Mouse (Mus musculus): ENCODE results near the gene Ufsp1. TPM values are rescaled to one million over a fixed set of nuclear protein-coding genes. Genes with fewer than 3 reads are reported as not detected.

Gene Ufsp1
- polyA plus RNA-seq, 1 experiment from 2014 or later, result 9.6 TPM

- under 1% methylated on average over 55 of the region's 65 CpGs for WGBS
- H3K4me1 ChIP-seq, result peaks cover 55% of the 10 kb centered on the region
- peaks cover 62% of the 10 kb centered on the region for H3K27me3 ChIP-seq (ENCODE audit: low read depth, poor library complexity, severe bottlenecking)
- peak overlapping the region; percentile 74 for H3K27ac ChIP-seq (replicated peaks)
- H3K9me3 ChIP-seq (replicated peaks), result peaks cover 5% of the 10 kb centered on the region; the same call in 1 of the 2 replicates
- peak overlapping the region; percentile 61 for H3K4me3 ChIP-seq
- peak; percentile 53 for DNase-seq (ENCODE audit: low spot score)
- H3K36me3 ChIP-seq, result no peaks in the 10 kb centered on the region
These were observed 6.3 kb upstream of the Ufsp1 start for GRCm38 (mm10) chr5:137287953-137288743.

- peak overlapping the region; percentile 74 for H3K27ac ChIP-seq (replicated peaks)
- DNase-seq (ENCODE audit: low spot score), result peak; percentile 63
- no peaks in the 10 kb centered on the region for H3K36me3 ChIP-seq
- 0 out of 2 replicates have a peak, but pooled peaks cover 4% of the 10 kb centered on the region for H3K9me3 ChIP-seq (replicated peaks)
- peak overlapping the region; percentile 61 for H3K4me3 ChIP-seq
- H3K27me3 ChIP-seq (ENCODE audit: low read depth, poor library complexity, severe bottlenecking), result peaks cover 63% of the 10 kb centered on the region
- peaks cover 62% of the 10 kb centered on the region for H3K4me1 ChIP-seq
- WGBS, result 3% methylated on average over 25 of the region's 25 CpGs
These were observed 5.4 kb upstream of the Ufsp1 start for GRCm38 (mm10) chr5:137288999-137289470.

GRCm38 (mm10) chr5:137289591-137290365 lies 4.7 kb upstream of the Ufsp1 start:
- 55% methylated on average over 13 of the region's 13 CpGs for WGBS
- Histone ChIP-seq H3K36me3 (peaks cover under 1% of the 10 kb centered on the region; the same call in 1 of the 2 replicates), H3K27me3 (ENCODE audit: low read depth, poor library complexity, severe bottlenecking) (peaks cover 63% of the 10 kb centered on the region), H3K27ac (replicated peaks) (peak overlapping the region; percentile 74), H3K4me1 (peaks cover 70% of the 10 kb centered on the region), H3K9me3 (replicated peaks) (no peaks in the 10 kb centered on the region), H3K4me3 (peak overlapping the region; percentile 61)
- DNase-seq (ENCODE audit: low spot score), result no peak

GRCm38 (mm10) chr5:137290677-137291076 lies 3.8 kb upstream of the Ufsp1 start:
- H3K27ac ChIP-seq (replicated peaks), result peak overlapping the region; percentile 49; the same call in 1 of the 2 replicates
- peaks cover 10% of the 10 kb centered on the region for H3K36me3 ChIP-seq
- peaks cover 63% of the 10 kb centered on the region for H3K27me3 ChIP-seq (ENCODE audit: low read depth, poor library complexity, severe bottlenecking)
- no peaks in the 10 kb centered on the region for H3K9me3 ChIP-seq (replicated peaks)
- peak overlapping the region; percentile 61 for H3K4me3 ChIP-seq
- H3K4me1 ChIP-seq, result peaks cover 79% of the 10 kb centered on the region
- DNase-seq (ENCODE audit: low spot score), result peak; percentile 65
- 22% methylated on average over 15 of the region's 15 CpGs for WGBS

- peak overlapping the region; percentile 23; the same call in 1 of the 2 replicates for H3K4me3 ChIP-seq
- no peaks in the 10 kb centered on the region for H3K9me3 ChIP-seq (replicated peaks)
- H3K27ac ChIP-seq (replicated peaks), result no peak overlapping the region
- H3K36me3 ChIP-seq, result peaks cover 17% of the 10 kb centered on the region
- DNase-seq (ENCODE audit: low spot score), result no peak
- WGBS, result 85% methylated on average over 15 of the region's 15 CpGs
- peaks cover 63% of the 10 kb centered on the region for H3K27me3 ChIP-seq (ENCODE audit: low read depth, poor library complexity, severe bottlenecking)
- H3K4me1 ChIP-seq, result peaks cover 81% of the 10 kb centered on the region
These were observed 3.0 kb upstream of the Ufsp1 start for GRCm38 (mm10) chr5:137291381-137291926.

GRCm38 (mm10) chr5:137293282-137293681 lies 1.1 kb upstream of the Ufsp1 start:
- Histone ChIP-seq H3K9me3 (replicated peaks) (no peaks in the 10 kb centered on the region), H3K36me3 (peaks cover 36% of the 10 kb centered on the region), H3K27me3 (ENCODE audit: low read depth, poor library complexity, severe bottlenecking) (peaks cover 50% of the 10 kb centered on the region), H3K4me3 (peak overlapping the region; percentile 79), H3K27ac (replicated peaks) (peak overlapping the region; percentile 94), H3K4me1 (peaks cover 63% of the 10 kb centered on the region)
- WGBS, result 1% methylated on average over 15 of the region's 15 CpGs
- peak; percentile 74 for DNase-seq (ENCODE audit: low spot score)

GRCm38 (mm10) chr5:137294744-137295093 lies 290 bp downstream of the Ufsp1 start:
- H3K4me3 ChIP-seq, result peak overlapping the region; percentile 79
- no peak for DNase-seq (ENCODE audit: low spot score)
- 9% methylated on average over 18 of the region's 18 CpGs for WGBS
- H3K27me3 ChIP-seq (ENCODE audit: low read depth, poor library complexity, severe bottlenecking), result peaks cover 35% of the 10 kb centered on the region
- no peaks in the 10 kb centered on the region for H3K9me3 ChIP-seq (replicated peaks)
- H3K4me1 ChIP-seq, result peaks cover 49% of the 10 kb centered on the region
- peak overlapping the region; percentile 94 for H3K27ac ChIP-seq (replicated peaks)
- peaks cover 50% of the 10 kb centered on the region for H3K36me3 ChIP-seq

GRCm38 (mm10) chr5:137295296-137295695 lies 867 bp downstream of the Ufsp1 start:
- no peaks in the 10 kb centered on the region for H3K9me3 ChIP-seq (replicated peaks)
- DNase-seq (ENCODE audit: low spot score), result no peak
- H3K4me1 ChIP-seq, result peaks cover 44% of the 10 kb centered on the region
- peak overlapping the region; percentile 94 for H3K27ac ChIP-seq (replicated peaks)
- peaks cover 56% of the 10 kb centered on the region for H3K36me3 ChIP-seq
- H3K4me3 ChIP-seq, result peak overlapping the region; percentile 79
- WGBS, result 86% methylated on average over 9 of the region's 9 CpGs
- peaks cover 30% of the 10 kb centered on the region for H3K27me3 ChIP-seq (ENCODE audit: low read depth, poor library complexity, severe bottlenecking)

- H3K27ac ChIP-seq (replicated peaks), result no peak overlapping the region
- no peaks in the 10 kb centered on the region for H3K9me3 ChIP-seq (replicated peaks)
- H3K36me3 ChIP-seq, result peaks cover 60% of the 10 kb centered on the region
- peak overlapping the region; percentile 79 for H3K4me3 ChIP-seq
- 92% methylated on average over 15 of the region's 15 CpGs for WGBS
- H3K27me3 ChIP-seq (ENCODE audit: low read depth, poor library complexity, severe bottlenecking), result peaks cover 25% of the 10 kb centered on the region
- DNase-seq (ENCODE audit: low spot score), result no peak
- H3K4me1 ChIP-seq, result peaks cover 40% of the 10 kb centered on the region
These were observed 1.3 kb downstream of the Ufsp1 start for GRCm38 (mm10) chr5:137295712-137296111.

GRCm38 (mm10) chr5:137297126-137297525 lies 2.7 kb downstream of the Ufsp1 start:
- Histone ChIP-seq H3K36me3 (peaks cover 74% of the 10 kb centered on the region), H3K4me1 (peaks cover 39% of the 10 kb centered on the region), H3K9me3 (replicated peaks) (no peaks in the 10 kb centered on the region), H3K27me3 (ENCODE audit: low read depth, poor library complexity, severe bottlenecking) (peaks cover 11% of the 10 kb centered on the region), H3K4me3 (no peak overlapping the region), H3K27ac (replicated peaks) (no peak overlapping the region)
- no peak for DNase-seq (ENCODE audit: low spot score)
- 92% methylated on average over 14 of the region's 14 CpGs for WGBS

GRCm38 (mm10) chr5:137299240-137299639 lies 4.8 kb downstream of the Ufsp1 start:
- Histone ChIP-seq H3K27ac (replicated peaks) (no peak overlapping the region), H3K9me3 (replicated peaks) (no peaks in the 10 kb centered on the region), H3K4me3 (no peak overlapping the region), H3K27me3 (ENCODE audit: low read depth, poor library complexity, severe bottlenecking) (no peaks in the 10 kb centered on the region), H3K4me1 (peaks cover 27% of the 10 kb centered on the region), H3K36me3 (peaks cover 95% of the 10 kb centered on the region)
- DNase-seq (ENCODE audit: low spot score), result no peak
- 94% methylated on average over 7 of the region's 7 CpGs for WGBS

- DNase-seq (ENCODE audit: low spot score), result no peak
- Histone ChIP-seq H3K27me3 (ENCODE audit: low read depth, poor library complexity, severe bottlenecking) (no peaks in the 10 kb centered on the region), H3K4me1 (peaks cover 29% of the 10 kb centered on the region), H3K27ac (replicated peaks) (no peak overlapping the region), H3K36me3 (peaks cover 98% of the 10 kb centered on the region), H3K9me3 (replicated peaks) (no peaks in the 10 kb centered on the region), H3K4me3 (0 out of 2 replicates have a peak overlapping the region, but pooled peaks have one; percentile 1)
- WGBS, result 84% methylated on average over 21 of the region's 21 CpGs
These were observed 6.8 kb downstream of the Ufsp1 start for GRCm38 (mm10) chr5:137301253-137301652.

All from midbrain, embryonic 10.5 days (tissue).